Mouse (Mus musculus): ENCODE measurements around the gene Fgfr2.

- TF ChIP-seq CTCF (IDR thresholded peaks at IDR 0.05; ENCODE audit: low read depth) = no peak
- TF ChIP-seq EP300 (IDR thresholded peaks at IDR 0.05; ENCODE audit: low read depth) = no peak
Measured at GRCm38 (mm10) chr7:130719931-130720598, 2403.1 kb downstream of the Fgfr2 start.

Data from liver, postnatal 0 days (tissue).